Mouse (Mus musculus): ENCODE measurements at regions not wholly inside any gene's neighbourhood (a gene's known extent, or its start where the extent isn't known, plus 50 kb on each side); places are given as distances from the start of the nearest gene placed in this dataset.

- DNase-seq (ENCODE audit: low spot score) = peak; percentile 47
These were observed 158.1 kb upstream of the Gm5148 start for GRCm38 (mm10) chr3:37882417-37882816.

GRCm38 (mm10) chr3:37881016-37881415, 156.7 kb upstream of the Gm5148 start:
- DNase-seq (ENCODE audit: low spot score) = no peak

- no peak for DNase-seq (ENCODE audit: low spot score)
These were observed 154.8 kb upstream of the Gm5148 start for GRCm38 (mm10) chr3:37879056-37879455.

- DNase-seq (ENCODE audit: low spot score) = peak; percentile 48
These were observed 151.9 kb upstream of the Gm5148 start for GRCm38 (mm10) chr3:37876016-37876765.

GRCm38 (mm10) chr3:37875331-37876015, 151.2 kb upstream of the Gm5148 start:
- peak; percentile 88 for DNase-seq (ENCODE audit: low spot score)

- DNase-seq (ENCODE audit: low spot score) = peak; percentile 43
These were observed 150.6 kb upstream of the Gm5148 start for GRCm38 (mm10) chr3:37874864-37875263.

- peak; percentile 8 for DNase-seq (ENCODE audit: low spot score)
These were observed 150.1 kb upstream of the Gm5148 start for GRCm38 (mm10) chr3:37874346-37874745.

- no peak for DNase-seq (ENCODE audit: low spot score)
These were observed 148.0 kb upstream of the Gm5148 start for GRCm38 (mm10) chr3:37872329-37872728.

- DNase-seq (ENCODE audit: low spot score) = no peak
These were observed 146.8 kb upstream of the Gm5148 start for GRCm38 (mm10) chr3:37871076-37871475.

GRCm38 (mm10) chr3:37868454-37868853, 144.2 kb upstream of the Gm5148 start:
- DNase-seq (ENCODE audit: low spot score) = no peak

- DNase-seq (ENCODE audit: low spot score) = no peak
These were observed 138.5 kb upstream of the Gm5148 start for GRCm38 (mm10) chr3:37862756-37863155.

- no peak for DNase-seq (ENCODE audit: low spot score)
These were observed 136.6 kb upstream of the Gm5148 start for GRCm38 (mm10) chr3:37860715-37861461.

- DNase-seq (ENCODE audit: low spot score) = no peak
These were observed 135.9 kb upstream of the Gm5148 start for GRCm38 (mm10) chr3:37860034-37860714.

GRCm38 (mm10) chr3:37858624-37859302, 134.5 kb upstream of the Gm5148 start:
- no peak for DNase-seq (ENCODE audit: low spot score)

- DNase-seq (ENCODE audit: low spot score) = peak; percentile 11
These were observed 122.1 kb upstream of the Gm5148 start for GRCm38 (mm10) chr3:37846191-37847003.

- peak; percentile 79 for DNase-seq (ENCODE audit: low spot score)
These were observed 121.2 kb upstream of the Gm5148 start for GRCm38 (mm10) chr3:37845313-37846023.

GRCm38 (mm10) chr3:37844731-37845312, 120.5 kb upstream of the Gm5148 start:
- peak; percentile 76 for DNase-seq (ENCODE audit: low spot score)

- DNase-seq (ENCODE audit: low spot score) = no peak
These were observed 118.0 kb upstream of the Gm5148 start for GRCm38 (mm10) chr3:37842289-37842688.

GRCm38 (mm10) chr3:37838896-37839295, 114.6 kb upstream of the Gm5148 start:
- DNase-seq (ENCODE audit: low spot score) = peak; percentile 79

All from gastrocnemius, adult 18-20 months (tissue).